Mouse (Mus musculus) embryonic fibroblast, embryonic 13.5 days (primary cell): ENCODE measurements around the gene Hist1h2ag.

Source experiments
- CTCF ChIP-seq: IDR thresholded peaks from 2 replicates; pipeline ENCODE4 v1.5.1; 2011; ENCODE audit warnings: mild to moderate bottlenecking, control low read depth, low read length, moderate library complexity, borderline replicate concordance; ENCODE audit not compliant: insufficient read depth
- POLR2A ChIP-seq: IDR thresholded peaks from 2 replicates; pipeline ENCODE4 v1.6.1; 2011; ENCODE audit warnings: low read depth, mild to moderate bottlenecking, control low read depth, low read length, moderate library complexity

GRCm38 (mm10) chr13:21994896-21995295 lies 47.8 kb downstream of the Hist1h2ag start:
- no peak for TF ChIP-seq CTCF
- no peak for TF ChIP-seq POLR2A
